Mouse (Mus musculus) midbrain, embryonic 13.5 days (tissue): ENCODE data around the gene Atf3. TPM values are rescaled to one million over a fixed set of nuclear protein-coding genes. Genes with fewer than 3 reads are reported as not detected.

Experiments
- ATAC-seq: fragments of 200-750 bp; cut with Nextera tagmentation; 2 replicates; pipeline ENCODE4 v1.8.0; 2017; ENCODE audit warnings: mild to moderate bottlenecking, moderate TSS enrichment, moderate library complexity
- H3K27ac ChIP-seq: fragments of 300-500 bp; sonication (generic); 2 replicates; pipeline ENCODE4 v1.5.1; 2015; ENCODE audit warnings: inconsistent platforms, mild to moderate bottlenecking, moderate library complexity
- H3K27me3 ChIP-seq: fragments of 300-500 bp; sonication (generic); 2 replicates; pipeline ENCODE4 v1.6.1; 2015; ENCODE audit warnings: mild to moderate bottlenecking, inconsistent platforms
- H3K36me3 ChIP-seq: fragments of 300-500 bp; sonication (generic); 2 replicates; pipeline ENCODE4 v1.6.1; 2015; ENCODE audit warnings: mild to moderate bottlenecking, inconsistent platforms
- H3K4me1 ChIP-seq: fragments of 300-500 bp; sonication (generic); replicated peaks from 2 replicates; pipeline ENCODE4 v1.6.1; 2015; ENCODE audit warnings: inconsistent platforms
- H3K4me2 ChIP-seq: fragments of 300-500 bp; sonication (generic); replicated peaks from 2 replicates; pipeline ENCODE4 v1.6.1; 2015; ENCODE audit warnings: moderate library complexity, mild to moderate bottlenecking, inconsistent platforms
- H3K4me3 ChIP-seq: fragments of 300-500 bp; sonication (generic); replicated peaks from 2 replicates; pipeline ENCODE4 v1.5.1; 2015; ENCODE audit warnings: mild to moderate bottlenecking, inconsistent platforms
- H3K9ac ChIP-seq: fragments of 300-500 bp; sonication (generic); replicated peaks from 2 replicates; pipeline ENCODE4 v1.6.1; 2015; ENCODE audit warnings: mild to moderate bottlenecking, inconsistent platforms
- H3K9me3 ChIP-seq: fragments of 300-500 bp; sonication (generic); 2 replicates; pipeline ENCODE4 v1.6.1; 2016; ENCODE audit warnings: mild to moderate bottlenecking, inconsistent platforms
- WGBS: fragments of 180-500 bp; shearing (Covaris S2); methylation state at CpG from one replicate; pipeline ENCODE4 v1.1.7; 2015; 5-methylcytosine and 5-hydroxymethylcytosine counted together
- polyA plus RNA-seq: library from polyadenylated mRNA; unstranded; fragments of >200 nt; fragmentation: Nextera tagmentation; extraction: Ambion mirVana; gene quantifications from 2 replicates; pipeline ENCODE4 v1.2.1, GENCODE M21; 2015

Atf3 gene
- polyA plus RNA-seq, result 0.83 and 1.2 TPM in 2 replicates

DNA sequence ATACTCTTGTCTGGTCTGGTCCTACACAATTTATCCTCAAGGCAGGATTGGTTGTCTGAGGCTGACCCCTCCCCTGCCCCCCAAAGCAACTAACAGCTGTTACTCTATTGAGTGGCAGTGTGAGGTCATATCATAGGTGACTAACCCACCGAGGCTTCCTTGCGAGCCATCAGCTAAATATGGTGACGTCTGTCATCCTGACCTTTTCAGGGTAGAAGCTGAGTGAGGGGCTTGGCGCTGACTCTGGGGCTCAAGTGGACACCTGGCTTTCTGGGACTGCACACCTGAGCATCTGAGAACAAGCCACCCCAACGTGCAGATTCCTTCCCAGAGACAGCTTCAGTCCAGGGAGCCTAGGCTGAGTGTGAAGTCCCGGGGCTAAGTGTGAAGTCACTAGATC, at the start of gene Atf3:
Atf3 (minus strand) TSS at position 101 of the 400 bp plus-strand sequence.
- no peak within 1 kb of the TSS for H3K4me3 ChIP-seq
- WGBS, result 73% methylated on average over 6 of the region's 6 CpGs
- ATAC-seq, result no peak
- H3K4me1 ChIP-seq, result no peaks in the 10 kb centered on the region; the same call in 1 of the 2 replicates
- no peak within 1 kb of the TSS for H3K9ac ChIP-seq
- H3K36me3 ChIP-seq, result no peaks in the 10 kb centered on the region
- H3K27ac ChIP-seq, result no peak within 1 kb of the TSS
- no peaks in the 10 kb centered on the region; the same call in 1 of the 2 replicates for H3K27me3 ChIP-seq
- H3K4me2 ChIP-seq, result no peak within 1 kb of the TSS
- no peaks in the 10 kb centered on the region for H3K9me3 ChIP-seq

DNA sequence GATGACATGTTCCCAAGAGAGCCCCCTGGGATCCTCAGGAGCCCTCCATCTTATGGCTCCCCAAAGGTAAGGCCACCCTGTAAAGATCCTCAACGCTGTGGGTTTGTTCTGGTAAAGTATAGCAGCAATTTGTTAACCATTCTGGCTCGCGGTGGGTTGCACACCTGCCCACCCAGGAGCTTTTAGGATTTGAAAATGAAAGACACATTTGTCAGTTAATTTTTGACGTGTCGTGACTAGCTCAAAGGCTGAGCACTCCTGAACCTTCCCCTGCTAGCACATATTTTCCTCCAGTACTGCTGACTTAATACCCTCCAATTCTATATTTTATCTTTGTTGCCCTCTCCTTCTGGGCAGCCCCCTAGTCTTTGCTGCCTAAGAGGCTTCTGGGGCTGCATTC, 49.3 kb upstream of the Atf3 start:
- Histone ChIP-seq H3K4me3 (no peak overlapping the region), H3K27ac (no peak overlapping the region), H3K4me2 (no peak overlapping the region), H3K27me3 (no peaks in the 10 kb centered on the region), H3K4me1 (no peaks in the 10 kb centered on the region), H3K36me3 (no peaks in the 10 kb centered on the region), H3K9ac (no peak overlapping the region), H3K9me3 (no peaks in the 10 kb centered on the region)
- ATAC-seq, result no peak
- 89% methylated on average over 5 of the region's 5 CpGs for WGBS

DNA sequence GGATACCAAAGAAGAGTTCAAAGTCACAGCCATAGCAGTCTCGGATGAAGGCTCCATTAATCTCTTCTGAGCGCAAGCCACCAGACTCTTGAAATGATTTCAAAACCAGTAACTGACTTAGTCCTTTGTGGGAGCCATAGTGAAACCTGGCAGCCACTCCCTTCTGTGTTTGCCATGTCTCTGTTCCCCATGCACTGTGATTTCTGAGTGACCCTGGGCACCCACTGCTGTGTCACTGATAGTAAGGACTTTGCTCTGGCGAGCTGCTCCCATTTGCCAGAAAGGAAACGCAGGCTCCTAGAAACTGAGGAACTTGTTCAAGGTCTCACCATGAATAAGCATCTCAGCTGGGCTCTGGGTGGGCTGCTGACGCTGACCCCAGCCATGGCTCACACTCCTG, 45.6 kb upstream of the Atf3 start:
- Histone ChIP-seq H3K9ac (no peak overlapping the region), H3K4me3 (no peak overlapping the region), H3K36me3 (no peaks in the 10 kb centered on the region), H3K4me2 (no peak overlapping the region), H3K27me3 (no peaks in the 10 kb centered on the region), H3K9me3 (no peaks in the 10 kb centered on the region), H3K4me1 (no peaks in the 10 kb centered on the region), H3K27ac (no peak overlapping the region)
- no peak for ATAC-seq
- 90% methylated on average over 5 of the region's 5 CpGs for WGBS

DNA sequence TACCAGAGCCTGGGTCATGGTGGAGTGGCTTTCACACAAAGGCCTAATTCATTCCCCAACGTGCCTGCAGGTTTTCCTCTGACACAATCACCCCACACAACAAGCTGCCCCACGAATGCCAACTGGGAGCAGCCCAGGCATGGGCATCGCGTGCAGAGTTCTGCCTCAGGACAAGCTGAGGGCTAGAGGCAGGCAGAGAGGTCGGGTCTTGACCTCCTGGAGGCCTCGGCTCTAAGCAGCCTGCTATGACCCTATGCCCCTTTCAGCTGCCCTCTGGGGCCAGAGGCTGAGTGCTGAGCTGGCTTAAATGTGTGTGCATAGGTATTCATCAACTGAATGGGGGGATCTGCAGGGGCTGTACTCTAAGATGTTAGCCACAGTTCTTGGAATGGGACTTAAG, 44.0 kb upstream of the Atf3 start:
- Histone ChIP-seq H3K9ac (no peak overlapping the region), H3K4me2 (no peak overlapping the region), H3K27ac (no peak overlapping the region), H3K4me1 (no peaks in the 10 kb centered on the region), H3K4me3 (no peak overlapping the region), H3K36me3 (no peaks in the 10 kb centered on the region), H3K9me3 (no peaks in the 10 kb centered on the region), H3K27me3 (no peaks in the 10 kb centered on the region)
- no peak for ATAC-seq
- 23% methylated on average over 6 of the region's 6 CpGs for WGBS

DNA sequence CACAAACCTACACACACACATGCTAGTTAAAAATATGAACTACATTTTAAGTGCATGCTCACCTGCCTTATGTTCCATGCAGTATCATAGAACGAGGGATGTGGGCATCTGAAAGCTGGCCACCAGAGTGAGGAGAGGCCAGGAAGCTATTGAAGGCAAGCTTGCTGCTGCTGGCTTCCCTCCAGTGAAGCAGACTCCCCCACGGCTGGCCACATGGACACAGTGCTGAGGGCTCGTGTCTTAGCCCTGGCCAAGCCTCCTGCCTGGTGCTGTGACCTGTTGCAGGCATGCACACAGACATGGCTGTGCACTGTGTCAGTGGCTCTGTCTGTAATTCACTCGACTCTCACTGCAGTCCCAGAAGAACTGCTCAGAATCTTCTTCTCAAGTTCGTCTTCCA, 41.8 kb upstream of the Atf3 start:
- H3K36me3 ChIP-seq, result no peaks in the 10 kb centered on the region
- H3K4me1 ChIP-seq, result no peaks in the 10 kb centered on the region
- H3K4me2 ChIP-seq, result no peak overlapping the region
- no peak for ATAC-seq
- H3K27me3 ChIP-seq, result no peaks in the 10 kb centered on the region
- H3K9ac ChIP-seq, result no peak overlapping the region
- H3K27ac ChIP-seq, result no peak overlapping the region
- no peaks in the 10 kb centered on the region for H3K9me3 ChIP-seq
- WGBS, result 78% methylated on average over 5 of the region's 5 CpGs
- H3K4me3 ChIP-seq, result no peak overlapping the region

DNA sequence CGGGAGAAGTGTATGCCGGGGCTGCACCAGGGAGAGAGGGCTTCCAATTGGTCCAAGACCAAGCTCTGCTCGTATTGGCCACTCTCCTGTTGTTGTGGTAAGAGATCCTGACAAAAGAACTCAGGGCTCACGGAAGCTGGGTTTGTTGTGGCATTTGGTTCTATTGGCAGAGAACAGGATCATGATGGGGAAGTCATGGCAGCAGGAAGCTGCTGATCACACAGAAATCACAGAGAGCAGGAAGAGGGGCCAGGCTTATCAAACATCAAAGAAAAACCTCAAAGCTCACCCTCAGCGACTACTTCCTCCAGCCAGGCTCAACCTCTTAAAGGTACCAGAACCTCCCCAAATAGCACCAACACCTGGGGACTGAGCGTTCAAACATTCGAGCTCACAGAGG, 41.3 kb upstream of the Atf3 start:
- 31% methylated on average over 7 of the region's 7 CpGs for WGBS
- H3K27me3 ChIP-seq, result no peaks in the 10 kb centered on the region
- no peaks in the 10 kb centered on the region for H3K4me1 ChIP-seq
- no peak overlapping the region for H3K4me3 ChIP-seq
- ATAC-seq, result no peak
- H3K4me2 ChIP-seq, result no peak overlapping the region
- no peak overlapping the region for H3K27ac ChIP-seq
- no peaks in the 10 kb centered on the region for H3K36me3 ChIP-seq
- H3K9ac ChIP-seq, result no peak overlapping the region
- H3K9me3 ChIP-seq, result no peaks in the 10 kb centered on the region

DNA sequence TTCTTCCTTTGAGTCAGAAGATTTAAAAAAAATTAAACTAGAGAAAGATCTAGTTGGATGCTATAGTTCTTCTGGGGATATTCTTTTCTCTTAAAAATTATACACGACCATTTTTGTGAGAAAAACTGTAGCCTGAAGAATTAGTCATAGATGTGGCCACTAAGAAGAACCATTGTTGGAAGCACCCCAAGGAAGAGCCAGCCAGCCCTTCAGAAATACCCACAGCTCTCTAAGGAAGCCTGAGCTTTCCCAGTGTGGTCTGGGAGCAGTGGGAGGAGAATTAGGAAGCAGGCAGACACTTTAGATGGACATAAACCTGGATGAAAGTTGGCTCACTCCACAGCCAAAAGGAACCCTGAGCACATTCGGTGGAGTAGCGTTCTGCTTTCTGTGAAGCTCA, 40.7 kb upstream of the Atf3 start:
- no peaks in the 10 kb centered on the region for H3K36me3 ChIP-seq
- 66% methylated on average over 3 of the region's 3 CpGs for WGBS
- H3K27ac ChIP-seq, result no peak overlapping the region
- no peak overlapping the region for H3K4me2 ChIP-seq
- H3K4me1 ChIP-seq, result no peaks in the 10 kb centered on the region
- no peak for ATAC-seq
- H3K4me3 ChIP-seq, result no peak overlapping the region
- no peaks in the 10 kb centered on the region for H3K27me3 ChIP-seq
- no peaks in the 10 kb centered on the region for H3K9me3 ChIP-seq
- no peak overlapping the region for H3K9ac ChIP-seq

DNA sequence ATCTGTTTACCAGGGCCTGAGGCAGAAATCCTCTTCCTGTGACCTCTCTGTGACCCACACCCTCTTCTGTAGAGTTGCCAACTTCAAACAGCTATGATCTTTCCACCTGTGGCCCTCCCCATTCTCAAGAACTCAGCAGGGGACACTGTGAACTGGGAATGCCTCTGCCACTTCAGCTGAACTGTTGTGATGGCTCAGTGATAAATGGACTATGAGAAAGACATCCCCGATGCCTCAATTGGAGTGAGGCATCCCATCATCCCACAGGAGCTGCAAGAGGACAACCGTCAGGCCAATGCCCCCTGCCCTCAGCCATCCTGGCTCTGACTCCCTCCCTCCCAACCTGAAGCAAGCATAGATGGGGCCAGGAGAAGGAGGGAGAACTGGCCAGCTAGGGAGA, 40.1 kb upstream of the Atf3 start:
- ATAC-seq, result no peak
- Histone ChIP-seq H3K36me3 (no peaks in the 10 kb centered on the region), H3K27me3 (no peaks in the 10 kb centered on the region), H3K4me2 (no peak overlapping the region), H3K4me3 (no peak overlapping the region), H3K9ac (no peak overlapping the region), H3K27ac (no peak overlapping the region), H3K9me3 (no peaks in the 10 kb centered on the region), H3K4me1 (no peaks in the 10 kb centered on the region)
- WGBS, result 68% methylated on average over 2 of the region's 2 CpGs

DNA sequence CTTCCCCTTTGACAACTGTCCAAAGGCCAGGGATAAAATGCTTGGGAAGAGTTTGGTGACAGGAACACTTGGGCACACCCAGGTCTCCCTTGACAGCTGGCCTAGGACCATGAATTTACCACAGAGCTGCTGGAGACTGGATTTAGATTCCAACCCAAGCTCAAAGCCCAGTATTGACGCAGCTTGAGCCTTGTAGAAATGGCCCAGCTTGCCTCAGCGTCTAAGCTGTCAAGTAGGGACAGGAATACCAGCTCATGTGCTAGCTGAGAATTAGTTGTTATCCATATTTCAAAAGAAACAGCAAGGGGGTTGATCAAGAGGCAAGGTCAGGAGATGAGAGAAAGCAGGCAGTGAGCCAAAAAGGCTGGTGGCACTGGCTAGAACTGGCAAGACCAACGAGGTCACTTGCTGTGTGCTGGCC, 39.5 kb upstream of the Atf3 start:
- Histone ChIP-seq H3K4me3 (no peak overlapping the region), H3K9me3 (no peaks in the 10 kb centered on the region), H3K9ac (no peak overlapping the region), H3K27me3 (no peaks in the 10 kb centered on the region), H3K36me3 (no peaks in the 10 kb centered on the region), H3K27ac (no peak overlapping the region), H3K4me1 (no peaks in the 10 kb centered on the region), H3K4me2 (no peak overlapping the region)
- WGBS, result 81% methylated on average over 3 of the region's 3 CpGs
- ATAC-seq, result no peak

DNA sequence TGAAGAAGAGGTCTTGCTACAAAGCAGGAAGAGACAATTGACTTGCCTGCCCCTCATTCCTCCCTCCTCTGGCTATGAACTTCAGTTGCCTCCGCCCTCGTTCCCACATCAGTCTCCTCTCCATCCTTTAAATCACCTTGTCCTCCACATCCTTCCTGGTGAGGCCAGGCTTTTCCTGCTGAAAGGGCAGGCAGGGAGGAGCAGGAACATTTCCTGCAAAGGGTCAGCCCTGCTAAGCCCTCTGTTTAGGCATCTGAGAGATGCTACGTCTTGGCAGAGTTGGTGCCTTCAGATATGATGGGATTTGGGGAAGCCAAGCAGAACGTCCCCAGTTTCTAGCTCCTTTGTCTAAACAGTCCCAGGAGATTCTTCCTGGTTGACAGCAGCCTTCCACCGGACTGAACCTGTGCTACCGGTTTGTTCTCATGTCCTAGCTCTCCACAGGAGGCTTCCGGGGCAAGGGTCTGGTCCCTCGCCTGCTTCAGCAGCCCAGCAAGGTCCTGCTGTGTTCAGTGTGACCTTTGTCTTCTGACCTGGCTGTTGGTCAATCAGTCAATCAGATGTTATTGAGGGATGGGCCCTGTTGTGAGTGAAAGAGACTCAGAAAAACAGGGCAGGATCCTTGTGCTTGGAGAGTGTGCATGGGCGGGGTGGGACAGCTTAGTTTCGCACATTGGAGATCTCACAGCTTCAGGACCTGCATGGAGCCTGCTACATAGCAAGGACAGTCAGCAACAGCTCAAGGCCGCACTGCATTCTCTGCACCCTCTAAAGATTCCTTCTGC, 38.9 kb upstream of the Atf3 start:
- H3K27me3 ChIP-seq, result no peaks in the 10 kb centered on the region
- H3K4me2 ChIP-seq, result no peak overlapping the region
- 70% methylated on average over 11 of the region's 11 CpGs for WGBS
- no peaks in the 10 kb centered on the region for H3K9me3 ChIP-seq
- no peak overlapping the region for H3K27ac ChIP-seq
- no peak overlapping the region for H3K9ac ChIP-seq
- H3K4me3 ChIP-seq, result no peak overlapping the region
- no peaks in the 10 kb centered on the region for H3K36me3 ChIP-seq
- no peaks in the 10 kb centered on the region for H3K4me1 ChIP-seq
- no peak for ATAC-seq

DNA sequence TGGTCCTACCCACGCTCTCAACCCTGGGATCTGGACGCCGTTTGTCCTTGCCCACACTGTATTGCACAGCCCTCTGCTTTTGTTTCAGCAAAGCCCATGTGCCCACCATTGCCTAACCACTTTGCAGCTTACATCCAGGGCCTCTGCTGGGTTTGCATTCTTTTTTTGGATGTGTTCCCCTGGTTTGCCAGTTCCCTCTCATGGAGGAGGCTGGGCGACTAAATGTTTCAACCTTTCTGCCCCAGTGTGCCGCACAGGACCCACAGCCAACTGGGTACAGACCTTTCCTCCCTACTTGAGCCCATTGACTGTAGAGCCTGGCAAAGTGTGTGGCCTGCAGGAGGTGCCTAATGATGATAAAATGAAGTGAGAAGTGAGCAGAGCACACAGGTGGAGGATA, 38.3 kb upstream of the Atf3 start:
- Histone ChIP-seq H3K9me3 (no peaks in the 10 kb centered on the region), H3K27me3 (no peaks in the 10 kb centered on the region), H3K4me3 (no peak overlapping the region), H3K4me1 (no peaks in the 10 kb centered on the region), H3K36me3 (no peaks in the 10 kb centered on the region), H3K27ac (no peak overlapping the region), H3K9ac (no peak overlapping the region), H3K4me2 (no peak overlapping the region)
- no peak for ATAC-seq
- 89% methylated on average over 5 of the region's 5 CpGs for WGBS

DNA sequence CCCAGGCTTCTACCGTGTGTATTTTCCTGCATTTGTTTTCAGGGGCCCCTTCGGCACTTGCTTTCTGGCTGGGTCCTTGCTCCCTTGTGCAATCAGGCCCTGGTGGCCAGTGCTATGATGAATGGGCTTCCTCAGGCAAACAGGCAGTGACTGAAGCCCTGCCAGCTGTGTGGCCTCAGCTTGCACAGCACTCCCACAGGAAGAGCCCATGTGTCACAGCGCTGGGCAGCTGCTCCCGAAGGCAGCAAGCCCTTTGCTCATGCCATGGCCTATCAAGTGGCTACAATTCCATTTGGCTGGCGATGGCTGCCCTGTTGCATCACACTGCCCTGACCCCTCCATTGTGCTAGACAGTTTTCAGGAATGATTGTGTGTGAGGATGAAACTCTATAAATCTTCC, 36.6 kb upstream of the Atf3 start:
- Histone ChIP-seq H3K9ac (no peak overlapping the region), H3K27ac (no peak overlapping the region), H3K4me1 (no peaks in the 10 kb centered on the region), H3K27me3 (no peaks in the 10 kb centered on the region), H3K4me2 (no peak overlapping the region), H3K9me3 (no peaks in the 10 kb centered on the region), H3K36me3 (no peaks in the 10 kb centered on the region), H3K4me3 (no peak overlapping the region)
- WGBS, result 66% methylated on average over 5 of the region's 5 CpGs
- no peak for ATAC-seq

DNA sequence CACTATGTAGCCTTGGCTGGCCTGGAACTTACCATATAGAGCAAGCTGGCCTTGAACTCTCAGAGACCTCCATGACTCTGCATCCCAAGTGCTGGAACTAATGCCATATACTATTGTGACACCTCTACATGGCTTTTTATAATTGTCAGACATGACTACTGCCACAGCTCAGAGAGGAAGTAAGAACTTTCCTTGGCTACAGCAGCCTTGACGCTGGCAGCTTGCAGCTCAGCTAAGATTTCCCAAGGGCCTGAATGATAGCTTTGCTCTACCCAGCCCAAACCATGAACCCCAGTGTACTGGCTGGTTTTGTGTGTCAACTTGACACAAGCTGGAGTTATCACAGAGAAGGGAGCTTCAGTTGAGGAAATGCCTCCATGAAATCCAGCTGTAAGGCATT, 35.8 kb upstream of the Atf3 start:
- Histone ChIP-seq H3K36me3 (no peaks in the 10 kb centered on the region), H3K4me2 (no peak overlapping the region), H3K9me3 (no peaks in the 10 kb centered on the region), H3K4me3 (no peak overlapping the region), H3K27me3 (no peaks in the 10 kb centered on the region), H3K9ac (no peak overlapping the region), H3K27ac (no peak overlapping the region), H3K4me1 (no peaks in the 10 kb centered on the region)
- ATAC-seq, result no peak
- WGBS, result 88% methylated on average over 1 of the region's 1 CpGs
